Mouse (Mus musculus): Measurements from ENCODE around the gene Arhgap28. TPM values are rescaled to one million over a fixed set of nuclear protein-coding genes. Genes with fewer than 3 reads are reported as not detected.

Gene Arhgap28
- total RNA-seq (2017), result 2.0 and 2.7 TPM in 2 replicates

GRCm38 (mm10) chr17:68003741-68004560 lies at the start of gene Arhgap28:
Gene Arhgap28, minus strand, starts transcription at chr17:68004120.
- peak; percentile 91 for ATAC-seq (replicated peaks; ENCODE audit: low read depth, poor library complexity, severe bottlenecking)

GRCm38 (mm10) chr17:68046341-68046675 lies 42.4 kb upstream of the Arhgap28 start:
- no peak for ATAC-seq (replicated peaks; ENCODE audit: low read depth, poor library complexity, severe bottlenecking)

- ATAC-seq (replicated peaks; ENCODE audit: low read depth, poor library complexity, severe bottlenecking), result no peak
Measured at GRCm38 (mm10) chr17:68045655-68046340, 41.9 kb upstream of the Arhgap28 start.

- 0 out of 2 replicates have a peak, but pooled peaks have one; percentile 39 for ATAC-seq (replicated peaks; ENCODE audit: low read depth, poor library complexity, severe bottlenecking)
Measured at GRCm38 (mm10) chr17:68042377-68042776, 38.5 kb upstream of the Arhgap28 start.

- no peak for ATAC-seq (replicated peaks; ENCODE audit: low read depth, poor library complexity, severe bottlenecking)
Measured at GRCm38 (mm10) chr17:68037011-68037410, 33.1 kb upstream of the Arhgap28 start.

- peak; percentile 72 for ATAC-seq (replicated peaks; ENCODE audit: low read depth, poor library complexity, severe bottlenecking)
Measured at GRCm38 (mm10) chr17:68029495-68029894, 25.6 kb upstream of the Arhgap28 start.

GRCm38 (mm10) chr17:68028519-68028918 lies 24.6 kb upstream of the Arhgap28 start:
- ATAC-seq (replicated peaks; ENCODE audit: low read depth, poor library complexity, severe bottlenecking), result no peak

GRCm38 (mm10) chr17:68024327-68024726 lies 20.4 kb upstream of the Arhgap28 start:
- ATAC-seq (replicated peaks; ENCODE audit: low read depth, poor library complexity, severe bottlenecking), result peak; percentile 88

GRCm38 (mm10) chr17:68019466-68020065 lies 15.6 kb upstream of the Arhgap28 start:
- ATAC-seq (replicated peaks; ENCODE audit: low read depth, poor library complexity, severe bottlenecking), result no peak

- ATAC-seq (replicated peaks; ENCODE audit: low read depth, poor library complexity, severe bottlenecking), result no peak
Measured at GRCm38 (mm10) chr17:68017095-68017494, 13.2 kb upstream of the Arhgap28 start.

GRCm38 (mm10) chr17:68011606-68012005 lies 7.7 kb upstream of the Arhgap28 start:
- no peak for ATAC-seq (replicated peaks; ENCODE audit: low read depth, poor library complexity, severe bottlenecking)

- no peak for ATAC-seq (replicated peaks; ENCODE audit: low read depth, poor library complexity, severe bottlenecking)
Measured at GRCm38 (mm10) chr17:68010041-68010440, 6.1 kb upstream of the Arhgap28 start.

- ATAC-seq (replicated peaks; ENCODE audit: low read depth, poor library complexity, severe bottlenecking), result peak; percentile 42
Measured at GRCm38 (mm10) chr17:68004581-68005330, 836 bp upstream of the Arhgap28 start.

- ATAC-seq (replicated peaks; ENCODE audit: low read depth, poor library complexity, severe bottlenecking), result no peak
Measured at GRCm38 (mm10) chr17:68002608-68003595, 1.0 kb downstream of the Arhgap28 start.

GRCm38 (mm10) chr17:67999801-68000200 lies 4.1 kb downstream of the Arhgap28 start:
- no peak for ATAC-seq (replicated peaks; ENCODE audit: low read depth, poor library complexity, severe bottlenecking)

- no peak for ATAC-seq (replicated peaks; ENCODE audit: low read depth, poor library complexity, severe bottlenecking)
Measured at GRCm38 (mm10) chr17:67996769-67997155, 7.2 kb downstream of the Arhgap28 start.

- ATAC-seq (replicated peaks; ENCODE audit: low read depth, poor library complexity, severe bottlenecking), result peak; percentile 93
Measured at GRCm38 (mm10) chr17:67996097-67996768, 7.7 kb downstream of the Arhgap28 start.

- ATAC-seq (replicated peaks; ENCODE audit: low read depth, poor library complexity, severe bottlenecking), result no peak
Measured at GRCm38 (mm10) chr17:67995277-67995819, 8.6 kb downstream of the Arhgap28 start.
